Mouse (Mus musculus) activated CD4-positive, CD25-positive, alpha-beta regulatory T cell, adult 9 weeks (primary cell): Measurements from ENCODE around the gene Mill2. TPM values are rescaled to one million over a fixed set of nuclear protein-coding genes. Genes with fewer than 3 reads are reported as not detected.

Experiments
- polyA plus RNA-seq: library from polyadenylated mRNA; unstranded; fragments of 100-300 nt; shearing (Covaris generic); gene quantifications from one replicate; pipeline ENCODE4 v1.2.1, GENCODE M21; 2017

Gene Mill2
- polyA plus RNA-seq = not detected

GRCm38 (mm10) chr7:18839865-18840264, at the start of gene Mill2:
Gene Mill2 (plus strand): TSS chr7:18839966.

DNA sequence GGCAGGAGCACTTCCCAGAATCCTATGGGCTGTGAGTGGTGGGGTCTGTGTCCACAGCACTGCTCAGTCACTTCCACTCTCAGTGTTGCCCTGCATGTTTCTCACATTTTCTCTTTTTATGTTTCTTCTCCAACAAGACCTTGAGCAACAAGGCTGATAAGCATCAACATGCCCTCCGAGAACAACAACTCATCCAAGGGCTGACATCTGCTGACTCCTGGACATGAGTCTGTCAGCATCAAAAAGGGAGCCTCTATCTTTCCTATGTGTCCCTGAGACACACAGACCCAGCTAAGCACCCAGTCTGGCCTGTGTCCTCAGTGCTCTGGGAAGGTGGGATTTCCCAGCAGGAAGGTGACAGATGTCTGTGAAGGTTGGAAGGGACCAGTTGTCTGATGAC, 41.3 kb upstream of the Mill2 start, which contains the start of gene Psg19:
Gene Psg19 (minus strand): TSS at position 101 of the 400 bp plus-strand sequence.

GRCm38 (mm10) chr7:18821507-18821906, 18.3 kb upstream of the Mill2 start, which contains the start of gene Psg17:
Gene Psg17 (minus strand): TSS chr7:18821607.

DNA sequence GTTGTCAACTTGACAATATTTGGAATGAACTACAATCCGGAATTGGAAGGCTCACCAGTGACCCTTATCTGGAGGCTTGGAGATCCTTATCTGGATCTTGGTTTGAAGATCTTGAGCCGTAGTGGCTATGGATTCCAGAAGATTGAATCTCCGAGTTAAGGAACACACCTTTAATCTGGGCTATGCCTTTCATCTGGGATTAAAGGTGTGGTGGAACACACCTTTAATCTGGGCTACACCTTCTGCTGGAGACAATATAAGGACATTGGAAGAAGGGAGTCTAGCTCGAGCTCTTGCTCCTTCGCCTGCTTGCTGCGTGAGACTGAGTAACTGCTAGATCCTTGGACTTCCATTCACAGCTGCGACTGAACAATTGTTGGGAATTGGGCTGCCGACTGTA, 31.3 kb downstream of the Mill2 start, which contains the start of gene Pglyrp1:
Gene Pglyrp1 (plus strand): TSS at position 301 of the 400 bp plus-strand sequence.

DNA sequence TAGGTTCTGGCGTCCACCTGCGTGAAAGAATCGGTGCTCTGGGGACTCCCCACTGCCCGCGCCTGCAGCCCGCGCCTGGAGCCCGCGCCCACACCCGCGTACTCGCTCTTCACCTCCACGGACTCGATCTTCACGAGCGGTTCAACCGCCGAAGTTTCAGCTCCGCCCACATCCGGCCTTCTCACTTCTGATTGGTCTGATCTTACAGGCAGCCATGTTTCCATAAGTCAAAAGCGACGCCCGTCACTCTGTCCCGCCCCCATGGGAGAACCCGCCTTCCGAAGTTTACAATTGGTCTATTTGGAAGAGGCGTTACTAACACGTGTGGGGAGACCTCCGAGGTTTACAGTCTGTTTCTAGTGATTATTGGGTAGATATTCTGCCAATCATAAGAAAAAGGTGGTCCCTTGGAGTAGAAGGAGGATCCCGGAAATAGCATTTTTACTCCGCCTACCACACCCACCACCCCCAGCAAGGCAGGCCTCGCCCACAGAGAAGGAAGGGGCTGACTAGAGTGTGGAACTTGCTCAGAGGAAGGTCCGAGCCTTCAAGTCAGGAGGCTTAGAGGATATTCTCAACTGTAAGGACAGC, 70.6 kb downstream of the Mill2 start, which contains the start of gene Ccdc61:
Gene Ccdc61 (minus strand): TSS at position 175 of the 591 bp plus-strand sequence.

Other genes with a start within 250 kb of the Mill2 start
- gene Psg23, start 223.5 kb upstream of the Mill2 start, polyA plus RNA-seq = not detected
- gene Psg21, start 183.2 kb upstream of the Mill2 start, polyA plus RNA-seq = not detected
- gene Psg20, start 153.8 kb upstream of the Mill2 start, polyA plus RNA-seq = not detected
- not detected for gene Psg22, start 121.9 kb upstream of the Mill2 start, polyA plus RNA-seq
- not detected for gene Psg19, start 41.4 kb upstream of the Mill2 start, polyA plus RNA-seq
- gene Psg17, start 18.4 kb upstream of the Mill2 start, polyA plus RNA-seq = not detected
- gene Pglyrp1, start 31.4 kb downstream of the Mill2 start, polyA plus RNA-seq = 257 TPM
- gene Ccdc61, start 70.4 kb downstream of the Mill2 start, polyA plus RNA-seq = 36.3 TPM
- gene Nova2, start 85.9 kb downstream of the Mill2 start, polyA plus RNA-seq = not detected
- gene Nanos2, start 147.4 kb downstream of the Mill2 start, polyA plus RNA-seq = not detected
- 3.5 TPM for gene Mypop, start 151.3 kb downstream of the Mill2 start, polyA plus RNA-seq
- gene Irf2bp1, start 164.1 kb downstream of the Mill2 start, polyA plus RNA-seq = 4.6 TPM
- gene Foxa3, start 183.6 kb downstream of the Mill2 start, polyA plus RNA-seq = not detected
- 23.2 TPM for gene Sympk, start 184.4 kb downstream of the Mill2 start, polyA plus RNA-seq
- gene Rsph6a, start 214.7 kb downstream of the Mill2 start, polyA plus RNA-seq = not detected
- 0.22 TPM for gene Dmwd, start 236.3 kb downstream of the Mill2 start, polyA plus RNA-seq
- gene Dmpk, start 243.9 kb downstream of the Mill2 start, polyA plus RNA-seq = 1.0 TPM